In the genomic region with DNA sequence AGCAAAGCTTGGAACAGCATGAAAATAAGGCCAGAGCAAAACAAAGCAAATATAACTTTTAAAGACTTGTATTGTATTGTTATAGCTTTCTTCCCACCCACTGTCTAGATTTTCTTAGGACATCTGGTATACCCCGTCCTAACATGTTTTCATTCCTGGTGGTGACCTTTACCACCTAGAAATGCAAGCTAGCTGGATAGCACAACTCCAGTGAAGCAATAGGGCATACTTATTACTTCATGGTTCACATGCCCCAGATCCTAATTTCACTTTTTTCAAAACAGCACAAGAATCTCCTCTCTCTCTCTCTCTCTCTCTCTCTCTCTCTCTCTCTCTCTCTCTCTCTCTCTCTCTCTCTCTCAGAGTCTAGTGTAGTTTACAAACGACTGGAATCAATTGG, we compare ENCODE assay signal across 26 mouse cellular contexts.
A peak's percentile ranks its signal among the peaks of the same experiment; 100 is the strongest.
DNase-seq lines count a peak whose midpoint lies in the region; ATAC-seq and TF ChIP-seq lines count a peak whose summit lies in the region.
"Had no signal": no experiment of that assay in that cellular context is flagged by ENCODE, and none has a peak within 500 bp of the region (broad histone marks: within the 10 kb centered on the region; RNA-seq: fewer than 3 reads in every experiment).

No protein-coding gene starts in this region.

- no peak for ATAC-seq in liver, embryonic 11.5 days (replicated peaks; ENCODE audit: low FRiP score)
- ATAC-seq in granulocyte monocyte progenitor cell, adult 5-6 weeks (replicated peaks; ENCODE audit: poor library complexity, severe bottlenecking): peak; percentile 17; the same call in 1 of the 2 replicates
- ATAC-seq: forebrain, embryonic 13.5 days; forebrain, embryonic 16.5 days; intestine, postnatal 0 days; Patski had no signal

- no peaks in the 10 kb centered on the region for H3K79me2 ChIP-seq in liver, adult 2 months (ENCODE audit: control insufficient read depth, insufficient read depth, low read length)

- H3K27me3 ChIP-seq in liver, adult 2 months (ENCODE audit: control insufficient read depth, insufficient read depth, low read length): no peaks in the 10 kb centered on the region
- H3K27me3 ChIP-seq in liver, embryonic 11.5 days (replicated peaks; ENCODE audit: control insufficient read depth, insufficient read depth, low read length): no peaks in the 10 kb centered on the region; the same call in 1 of the 2 replicates
- H3K27me3 ChIP-seq: CH12.LX; embryonic facial prominence, embryonic 12.5 days; embryonic facial prominence, embryonic 15.5 days; forebrain, embryonic 13.5 days; hindbrain, embryonic 12.5 days; hindbrain, embryonic 15.5 days; Patski had no signal

- no peak overlapping the region for H3K4me3 ChIP-seq in liver, adult 2 months (ENCODE audit: insufficient read depth, low read depth, low read length)
- H3K4me3 ChIP-seq in liver, embryonic 11.5 days (ENCODE audit: low read depth, low read length): no peak overlapping the region
- H3K4me3 ChIP-seq in bone marrow macrophage, adult 2 months (ENCODE audit: insufficient read depth, low read length): no peak overlapping the region
- H3K4me3 ChIP-seq: embryonic facial prominence, embryonic 12.5 days; embryonic facial prominence, embryonic 15.5 days; forebrain, embryonic 10.5 days; forebrain, embryonic 13.5 days; gastrocnemius, adult 2 months; hindbrain, embryonic 12.5 days; hindbrain, embryonic 15.5 days had no signal

- no peak overlapping the region for H3K9ac ChIP-seq in liver, adult 2 months (ENCODE audit: low read depth, low read length)
- no peak overlapping the region for H3K9ac ChIP-seq in liver, embryonic 11.5 days (ENCODE audit: low read depth, low read length)
- H3K9ac ChIP-seq: embryonic facial prominence, embryonic 12.5 days; embryonic facial prominence, embryonic 15.5 days; forebrain, embryonic 13.5 days; hindbrain, embryonic 12.5 days; hindbrain, embryonic 15.5 days had no signal

- H3K36me3 ChIP-seq in liver, adult 2 months (ENCODE audit: control insufficient read depth, insufficient read depth, low read length): no peaks in the 10 kb centered on the region
- no peaks in the 10 kb centered on the region for H3K36me3 ChIP-seq in liver, embryonic 11.5 days (ENCODE audit: control insufficient read depth, insufficient read depth, low read length)
- H3K36me3 ChIP-seq: embryonic facial prominence, embryonic 12.5 days; embryonic facial prominence, embryonic 15.5 days; forebrain, embryonic 10.5 days; G1E; hindbrain, embryonic 12.5 days; hindbrain, embryonic 15.5 days had no signal

- intact Hi-C loops in gastrocnemius, postnatal 14 days (cut with DNase I; ENCODE audit: low total_unique reads): no loop called here

- no peaks in the 10 kb centered on the region for H3K9me3 ChIP-seq in liver, embryonic 11.5 days (ENCODE audit: control insufficient read depth, low read length)
- H3K9me3 ChIP-seq: embryonic facial prominence, embryonic 12.5 days; embryonic facial prominence, embryonic 15.5 days; forebrain, embryonic 10.5 days; forebrain, embryonic 13.5 days; G1E; hindbrain, embryonic 12.5 days; hindbrain, embryonic 15.5 days had no signal

- no peak for TF ChIP-seq POLR2A in liver, adult 2 months (IDR thresholded peaks at IDR 0.05; ENCODE audit: extremely low read depth, insufficient read depth, low read length)
- TF ChIP-seq POLR2A in bone marrow macrophage, adult 2 months (IDR thresholded peaks at IDR 0.05; ENCODE audit: borderline replicate concordance, low read depth, low read length): no peak

- WGBS in liver, adult 2 months: 15% methylated on average over 2 of the region's 2 CpGs
- 53% methylated on average over 2 of the region's 2 CpGs for WGBS in liver, embryonic 11.5 days

- peak; percentile 94 for DNase-seq in liver, adult 2 months (ENCODE audit: extremely low read depth, low read depth, low spot score)
- DNase-seq in liver, embryonic 11.5 days (ENCODE audit: low spot score): no peak
- peak; percentile 32 for DNase-seq in lung, postnatal 25 days (ENCODE audit: low spot score)
- no peak for DNase-seq in lung, postnatal 14 days
- no peak for DNase-seq in gastrocnemius, postnatal 14 days
- no peak for DNase-seq in embryo, embryonic 11 days
- DNase-seq: B cell, adult 2 months; cerebellum, adult 11-12 months; cerebellum, adult 9-10 months; cerebellum, postnatal 14 days; gastrocnemius, adult 2 months; gastrocnemius, postnatal 36 days had no signal

- no peak overlapping the region for H3K4me2 ChIP-seq in liver, embryonic 11.5 days
- H3K4me2 ChIP-seq: embryonic facial prominence, embryonic 12.5 days; embryonic facial prominence, embryonic 15.5 days; forebrain, embryonic 13.5 days; heart, embryonic 11.5 days; hindbrain, embryonic 12.5 days; hindbrain, embryonic 15.5 days had no signal

- peaks cover 21% of the 10 kb centered on the region for H3K4me1 ChIP-seq in liver, adult 2 months (ENCODE audit: control insufficient read depth, insufficient read depth, low read length)
- peaks cover 7% of the 10 kb centered on the region for H3K4me1 ChIP-seq in liver, embryonic 11.5 days (replicated peaks; ENCODE audit: control insufficient read depth, insufficient read depth, low read length)
- H3K4me1 ChIP-seq in bone marrow macrophage, adult 2 months (ENCODE audit: control insufficient read depth, insufficient read depth, low read length): peaks cover 48% of the 10 kb centered on the region
- H3K4me1 ChIP-seq: embryonic facial prominence, embryonic 12.5 days; embryonic facial prominence, embryonic 15.5 days; forebrain, embryonic 10.5 days; forebrain, embryonic 13.5 days; hindbrain, embryonic 12.5 days; hindbrain, embryonic 15.5 days had no signal

- TF ChIP-seq CTCF in liver, adult 2 months (IDR thresholded peaks at IDR 0.05; ENCODE audit: low read depth, low read length): no peak
- TF ChIP-seq CTCF in bone marrow macrophage, adult 2 months (IDR thresholded peaks at IDR 0.05; ENCODE audit: low read depth, low read length): no peak

- peak overlapping the region; percentile 81 for H3K27ac ChIP-seq in liver, adult 2 months (replicated peaks; ENCODE audit: insufficient read depth, low read depth, low read length)
- H3K27ac ChIP-seq in liver, embryonic 11.5 days (ENCODE audit: low read depth, low read length): no peak overlapping the region
- H3K27ac ChIP-seq in bone marrow macrophage, adult 2 months (ENCODE audit: insufficient read depth, low read depth, low read length): peak overlapping the region; percentile 90
- H3K27ac ChIP-seq: embryonic facial prominence, embryonic 12.5 days; embryonic facial prominence, embryonic 15.5 days; forebrain, embryonic 10.5 days; forebrain, embryonic 13.5 days; gastrocnemius, adult 2 months; hindbrain, embryonic 12.5 days; hindbrain, embryonic 15.5 days had no signal

Comparison
In these comparisons a context has a peak if more than half of its experiments do, and no peak if none do; other contexts are left out.
1. DNase-seq: peak in liver, adult 2 months (single experiment) and lung, postnatal 25 days (single experiment); none in liver, embryonic 11.5 days (single experiment), lung, postnatal 14 days (single experiment), gastrocnemius, postnatal 14 days (single experiment) and embryo, embryonic 11 days (single experiment).